Mouse (Mus musculus) urinary bladder, postnatal 36 days (tissue): ENCODE data around the gene Tbc1d19.
A peak's percentile ranks its signal among the peaks of the same experiment; 100 is the strongest.

Experiments used
- DNase-seq, 2 experiments: peaks; one replicate each; pipeline ENCODE4 v3.0.0; 2022; ENCODE audit warnings: low spot score in 2 of 2, mixed read lengths in 1 of 2

The Tbc1d19 gene

DNA sequence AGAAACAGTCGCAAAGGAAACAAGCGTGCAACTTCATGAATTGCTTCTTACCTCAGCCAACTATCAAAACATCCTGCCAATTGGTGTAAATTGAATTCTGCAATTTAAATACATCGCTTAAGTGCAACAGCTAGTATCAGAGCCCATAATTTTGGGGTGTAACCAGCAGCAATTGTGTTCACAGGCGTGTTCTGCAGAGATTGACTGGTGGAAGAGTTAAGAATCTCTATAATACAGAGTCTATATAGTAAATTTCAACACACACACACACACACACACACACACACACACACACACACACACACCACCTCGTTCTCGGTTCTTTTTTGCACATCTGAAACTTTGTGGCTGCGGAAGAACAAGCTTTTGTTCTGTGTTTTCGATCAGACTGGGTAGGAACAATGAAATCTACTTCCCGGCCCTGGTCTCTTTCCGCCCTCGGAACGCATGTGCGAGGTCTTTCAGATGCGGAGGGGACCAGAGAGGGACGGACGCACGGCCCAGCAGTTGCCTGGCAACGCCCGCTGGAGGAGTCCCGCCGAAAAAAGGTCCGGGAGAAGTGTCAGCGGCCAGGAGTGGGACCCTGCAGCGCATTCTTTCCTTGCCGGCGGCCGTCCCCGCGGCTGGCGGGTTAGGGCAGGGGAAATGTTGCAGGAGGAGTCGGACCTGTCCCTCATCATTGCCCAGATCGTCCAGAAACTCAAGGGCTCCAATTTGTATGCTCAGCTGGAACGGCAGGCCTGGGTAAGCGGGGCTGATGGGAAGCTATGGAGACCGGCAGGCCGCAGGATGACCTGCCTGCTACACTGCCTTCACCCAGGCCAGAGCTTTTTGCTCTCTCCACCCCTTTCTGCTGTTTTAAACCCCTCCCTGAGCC, at the start of gene Tbc1d19:
Tbc1d19 (plus strand) TSS at position 492 of the 877 bp plus-strand sequence.
- DNase-seq: peak; percentile 75 to 81

GRCm38 (mm10) chr5:53759912-53760311, 49.5 kb upstream of the Tbc1d19 start:
- no peak for DNase-seq

DNA sequence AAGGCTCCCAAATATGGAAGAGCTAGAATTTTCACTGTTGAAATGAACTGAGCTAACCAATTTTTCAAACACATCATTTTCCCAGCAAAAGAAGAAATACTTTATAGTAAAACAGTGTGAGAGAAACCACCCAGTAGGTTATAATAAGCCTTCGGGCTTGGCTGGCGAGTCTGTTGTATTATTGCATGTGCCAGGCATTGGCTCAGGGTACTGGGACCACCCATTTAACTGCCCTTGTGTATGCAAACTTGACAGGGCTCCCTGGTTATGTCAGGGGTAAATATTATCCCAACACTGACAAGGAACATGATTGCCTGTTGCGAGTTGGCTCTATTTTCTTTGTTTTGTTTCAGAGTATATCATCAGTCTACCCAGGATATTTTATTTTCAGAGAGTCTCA, 48.5 kb upstream of the Tbc1d19 start:
- DNase-seq: no peak

DNA sequence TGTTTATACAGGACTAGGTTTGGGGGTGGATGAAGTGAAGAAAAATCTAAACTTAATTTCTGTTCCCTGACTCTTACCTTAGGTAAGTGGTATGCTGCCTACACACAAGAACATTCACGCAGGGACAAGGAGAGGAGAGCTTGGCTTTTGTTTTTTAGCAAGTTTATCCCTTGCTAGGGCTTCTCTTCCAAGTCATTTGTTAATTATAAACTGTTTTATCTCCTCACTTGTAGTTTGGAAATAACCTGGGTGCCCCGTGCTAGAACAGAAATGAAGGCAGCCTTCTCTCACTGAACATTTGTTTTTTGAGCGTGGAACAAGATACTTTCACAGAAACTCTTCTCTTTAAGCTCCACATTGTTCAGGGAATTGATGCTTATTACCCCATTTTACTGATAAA, 48.1 kb upstream of the Tbc1d19 start:
- DNase-seq: no peak

DNA sequence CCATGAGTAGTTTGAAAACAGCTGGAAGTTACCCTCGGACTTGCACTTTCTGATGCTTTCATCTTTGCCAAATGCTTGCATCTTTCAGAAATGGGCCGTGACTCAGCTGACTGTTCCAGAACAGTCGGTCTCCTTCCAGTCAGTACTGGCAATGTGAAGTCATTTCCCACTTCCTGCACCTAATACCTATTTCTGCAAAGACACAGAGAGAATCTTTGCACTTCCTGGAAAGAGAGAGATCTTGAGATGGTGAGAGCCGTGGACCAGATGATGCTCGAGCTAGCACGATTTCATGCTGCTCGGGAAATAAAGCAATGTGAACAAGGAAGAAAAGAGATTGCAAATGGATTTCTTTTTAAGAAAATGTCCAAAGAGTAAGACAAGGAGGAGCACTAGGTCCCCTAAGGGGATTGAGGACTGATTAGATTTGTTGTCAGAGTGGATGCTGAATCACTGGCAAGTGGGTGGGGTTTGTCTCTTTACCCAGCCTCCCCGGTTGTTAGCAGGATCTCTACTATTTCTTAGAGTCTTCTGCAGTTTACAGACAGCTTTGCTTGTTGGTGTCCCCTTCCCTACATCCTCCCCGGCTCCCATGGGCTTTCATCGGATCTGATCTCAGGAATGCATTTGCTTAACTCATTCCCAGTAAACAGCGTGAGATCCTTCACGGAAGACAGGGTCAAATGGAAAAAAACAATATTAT, 24.4 kb upstream of the Tbc1d19 start:
- no peak for DNase-seq

GRCm38 (mm10) chr5:53801379-53801778, 8.0 kb upstream of the Tbc1d19 start:
- DNase-seq: no peak

GRCm38 (mm10) chr5:53819711-53820110, 10.3 kb downstream of the Tbc1d19 start:
- DNase-seq: no peak

DNA sequence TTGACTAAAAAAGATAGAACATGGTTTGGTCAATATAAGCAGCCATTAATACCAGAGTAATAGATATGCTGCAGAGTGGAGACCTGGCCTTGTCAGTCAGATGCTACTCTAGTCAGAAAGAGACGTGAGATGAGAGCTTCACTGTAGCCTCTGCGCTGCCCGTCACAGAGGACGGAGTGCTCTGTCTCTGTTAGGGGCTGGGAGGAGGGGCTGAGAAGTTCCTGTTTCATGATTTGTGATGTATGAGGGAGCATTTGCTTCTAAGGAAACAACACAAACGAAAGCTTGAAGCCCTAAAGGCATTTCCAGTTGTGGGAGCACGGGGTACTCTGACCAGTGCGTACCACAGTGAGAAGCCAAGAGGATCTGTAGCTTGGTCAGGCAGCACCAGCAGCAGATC, 16.5 kb downstream of the Tbc1d19 start:
- no peak for DNase-seq

DNA sequence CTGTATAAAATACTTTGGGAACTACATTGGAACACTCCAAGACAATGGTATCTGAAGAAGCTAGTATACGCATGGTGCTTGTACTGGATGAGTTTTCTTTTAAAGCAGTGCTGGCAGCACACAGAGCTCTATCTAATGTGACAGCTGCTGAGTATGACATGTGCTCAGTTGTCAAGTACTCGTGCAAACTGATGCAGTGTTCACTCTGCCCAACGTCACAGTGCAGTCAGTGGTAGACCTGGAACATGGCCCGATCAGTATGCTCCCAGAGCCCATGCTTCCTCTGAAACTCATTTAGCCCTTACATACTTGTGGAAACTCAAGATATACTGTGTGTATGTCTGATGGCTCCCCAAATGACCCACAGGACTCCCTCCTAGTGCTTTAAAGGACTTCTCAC, 25.1 kb downstream of the Tbc1d19 start:
- no peak for DNase-seq

- DNase-seq: no peak
Observed at GRCm38 (mm10) chr5:53841256-53841655, 31.9 kb downstream of the Tbc1d19 start.

DNA sequence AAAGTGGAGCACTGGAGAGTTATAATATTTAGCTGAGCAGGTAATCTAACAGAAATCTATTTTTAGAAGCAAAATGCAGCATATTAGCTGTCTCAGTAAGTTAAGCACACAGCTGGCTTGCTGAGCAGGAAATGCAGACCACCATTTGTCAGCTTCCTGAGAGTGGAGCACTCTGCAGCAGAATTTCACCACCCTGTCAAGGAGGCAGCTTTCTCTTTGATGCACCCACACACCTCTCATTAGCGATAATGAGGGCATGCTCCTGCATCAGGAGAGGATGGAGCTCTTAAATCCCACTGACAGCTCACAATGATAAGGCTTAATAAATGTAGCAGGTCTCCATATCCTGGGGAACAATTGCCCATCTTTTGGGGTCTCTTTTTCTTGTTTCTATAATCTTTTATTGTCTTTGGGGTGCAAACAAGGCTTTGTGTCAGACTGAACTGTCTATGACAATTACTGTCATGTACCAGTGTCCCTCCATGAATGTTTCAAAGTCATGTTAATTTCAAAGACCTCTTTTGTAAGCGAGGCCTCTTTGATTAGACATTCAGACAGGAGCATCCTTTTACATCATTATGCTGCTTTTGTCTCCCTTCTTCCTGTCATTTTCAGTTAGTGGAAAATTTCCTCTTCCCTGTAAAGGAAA, 39.0 kb downstream of the Tbc1d19 start:
- DNase-seq: no peak

- DNase-seq: no peak
Observed at GRCm38 (mm10) chr5:53852574-53852973, 43.2 kb downstream of the Tbc1d19 start.

DNA sequence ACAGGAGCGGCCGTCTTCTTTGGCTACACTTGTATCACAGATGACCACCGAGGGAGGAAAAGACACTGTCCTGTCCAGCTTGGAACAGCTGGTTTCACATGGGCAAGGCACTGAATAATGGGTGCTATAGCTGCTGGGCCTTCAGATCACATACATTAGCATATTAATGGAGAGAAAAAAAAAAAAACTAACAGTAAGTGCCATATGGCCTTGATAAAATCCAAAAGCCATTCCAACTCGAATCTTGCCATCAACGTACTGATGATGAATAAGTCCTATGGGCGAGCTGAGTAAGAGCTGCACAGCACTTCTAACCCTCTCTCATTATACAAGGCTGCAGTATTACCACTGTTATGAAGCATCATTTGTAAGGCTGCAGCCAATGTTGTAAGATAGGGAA, 45.2 kb downstream of the Tbc1d19 start:
- no peak for DNase-seq

GRCm38 (mm10) chr5:53856011-53856410, 46.6 kb downstream of the Tbc1d19 start:
- no peak for DNase-seq

GRCm38 (mm10) chr5:53865146-53865545, 55.7 kb downstream of the Tbc1d19 start:
- DNase-seq: no peak

DNA sequence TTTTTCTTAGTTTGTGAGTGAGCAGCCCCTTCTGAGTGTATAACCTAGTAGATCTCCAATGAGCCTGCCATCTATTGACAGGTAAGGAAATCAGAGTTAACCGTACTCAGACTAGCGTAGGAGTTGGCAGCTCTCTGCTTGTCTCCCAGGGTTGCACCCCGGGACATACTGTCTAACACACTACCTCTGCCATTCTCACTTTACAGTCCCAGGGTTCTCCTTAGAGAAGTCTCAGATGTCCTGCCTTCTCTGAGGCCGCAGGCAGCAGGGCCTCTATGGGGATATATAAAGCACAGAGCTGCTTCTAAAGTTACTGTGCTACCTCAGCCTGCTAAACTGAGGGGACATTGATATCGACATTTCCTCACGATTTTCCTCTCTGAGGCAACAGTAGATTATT, 56.6 kb downstream of the Tbc1d19 start:
- DNase-seq: no peak

- peak; percentile 47 to 51 for DNase-seq
Observed at GRCm38 (mm10) chr5:53871665-53872312, 62.4 kb downstream of the Tbc1d19 start.

DNA sequence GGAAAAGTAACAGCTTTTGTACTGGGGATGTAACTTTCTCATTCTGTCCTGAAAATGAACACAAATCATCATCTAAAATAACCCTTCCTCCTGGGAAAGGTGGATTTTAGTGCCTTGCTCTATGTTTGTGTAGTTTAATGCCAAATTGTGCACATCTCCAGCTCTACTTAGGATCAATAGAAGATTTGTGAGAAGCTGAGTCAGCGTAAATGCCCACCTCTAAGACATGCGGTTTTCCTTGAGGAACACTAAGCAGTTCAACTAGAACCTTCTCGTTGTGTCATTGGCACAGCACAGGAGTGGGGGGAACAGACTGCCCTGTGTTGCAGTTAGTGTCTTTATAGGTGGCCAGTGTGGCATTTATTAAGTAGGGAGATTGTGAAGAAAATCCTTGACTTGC, 65.6 kb downstream of the Tbc1d19 start:
- DNase-seq: no peak

GRCm38 (mm10) chr5:53880724-53881123, 71.3 kb downstream of the Tbc1d19 start:
- DNase-seq: no peak

- no peak for DNase-seq
Observed at GRCm38 (mm10) chr5:53881381-53881990, 72.1 kb downstream of the Tbc1d19 start.

GRCm38 (mm10) chr5:53901406-53901805, 92.0 kb downstream of the Tbc1d19 start:
- DNase-seq: no peak

- DNase-seq: no peak
Observed at GRCm38 (mm10) chr5:53902757-53903156, 93.4 kb downstream of the Tbc1d19 start.
